Mouse (Mus musculus): ENCODE results near the gene Nudt2.

Nudt2 gene

GRCm38 (mm10) chr4:41497995-41498845, 33.3 kb downstream of the Nudt2 start:
- H3K36me3 ChIP-seq (ENCODE audit: insufficient read depth, low read length), result peaks cover 24% of the 10 kb centered on the region
- peaks cover 54% of the 10 kb centered on the region for H3K4me1 ChIP-seq (replicated peaks; ENCODE audit: low read depth, low read length)
- H3K27me3 ChIP-seq (ENCODE audit: insufficient read depth, low read length), result peaks cover 90% of the 10 kb centered on the region
- no peak for TF ChIP-seq CTCF (conservative IDR thresholded peaks at IDR 0.05; ENCODE audit: low read length)
- no peak for TF ChIP-seq POU5F1 (IDR thresholded peaks at IDR 0.05; ENCODE audit: borderline replicate concordance, low read length)
- no peak for TF ChIP-seq NANOG (IDR thresholded peaks at IDR 0.05; ENCODE audit: borderline replicate concordance, low read length)
- H3K4me3 ChIP-seq (replicated peaks; ENCODE audit: low read length), result peak overlapping the region; percentile 71
- H3K9me3 ChIP-seq (ENCODE audit: low read length), result no peaks in the 10 kb centered on the region

GRCm38 (mm10) chr4:41498921-41499391, 34.0 kb downstream of the Nudt2 start:
- TF ChIP-seq POU5F1 (IDR thresholded peaks at IDR 0.05; ENCODE audit: borderline replicate concordance, low read length), result no peak
- no peak for TF ChIP-seq CTCF (conservative IDR thresholded peaks at IDR 0.05; ENCODE audit: low read length)
- no peak for TF ChIP-seq NANOG (IDR thresholded peaks at IDR 0.05; ENCODE audit: borderline replicate concordance, low read length)
- peak overlapping the region; percentile 71 for H3K4me3 ChIP-seq (replicated peaks; ENCODE audit: low read length)
- H3K27me3 ChIP-seq (ENCODE audit: insufficient read depth, low read length), result peaks cover 83% of the 10 kb centered on the region
- H3K36me3 ChIP-seq (ENCODE audit: insufficient read depth, low read length), result peaks cover 24% of the 10 kb centered on the region
- no peaks in the 10 kb centered on the region for H3K9me3 ChIP-seq (ENCODE audit: low read length)
- H3K4me1 ChIP-seq (replicated peaks; ENCODE audit: low read depth, low read length), result peaks cover 54% of the 10 kb centered on the region

- Histone ChIP-seq H3K27me3 (ENCODE audit: insufficient read depth, low read length) (peaks cover 77% of the 10 kb centered on the region), H3K9me3 (ENCODE audit: low read length) (no peaks in the 10 kb centered on the region), H3K4me3 (replicated peaks; ENCODE audit: low read length) (peak overlapping the region; percentile 71; the same call in 1 of the 2 replicates), H3K4me1 (replicated peaks; ENCODE audit: low read depth, low read length) (peaks cover 60% of the 10 kb centered on the region), H3K36me3 (ENCODE audit: insufficient read depth, low read length) (peaks cover 24% of the 10 kb centered on the region)
- no peak for TF ChIP-seq NANOG (IDR thresholded peaks at IDR 0.05; ENCODE audit: borderline replicate concordance, low read length)
- no peak for TF ChIP-seq POU5F1 (IDR thresholded peaks at IDR 0.05; ENCODE audit: borderline replicate concordance, low read length)
- no peak for TF ChIP-seq CTCF (conservative IDR thresholded peaks at IDR 0.05; ENCODE audit: low read length)
Measured at GRCm38 (mm10) chr4:41499619-41500018, 34.7 kb downstream of the Nudt2 start.

- Histone ChIP-seq H3K4me3 (replicated peaks; ENCODE audit: low read length) (no peak overlapping the region), H3K27me3 (ENCODE audit: insufficient read depth, low read length) (peaks cover 66% of the 10 kb centered on the region), H3K4me1 (replicated peaks; ENCODE audit: low read depth, low read length) (peaks cover 71% of the 10 kb centered on the region), H3K36me3 (ENCODE audit: insufficient read depth, low read length) (peaks cover 15% of the 10 kb centered on the region), H3K9me3 (ENCODE audit: low read length) (no peaks in the 10 kb centered on the region)
- TF ChIP-seq NANOG (IDR thresholded peaks at IDR 0.05; ENCODE audit: borderline replicate concordance, low read length), result no peak
- TF ChIP-seq POU5F1 (IDR thresholded peaks at IDR 0.05; ENCODE audit: borderline replicate concordance, low read length), result no peak
- no peak for TF ChIP-seq CTCF (conservative IDR thresholded peaks at IDR 0.05; ENCODE audit: low read length)
Measured at GRCm38 (mm10) chr4:41500787-41501186, 35.8 kb downstream of the Nudt2 start.

GRCm38 (mm10) chr4:41502171-41502940, 37.4 kb downstream of the Nudt2 start:
- Histone ChIP-seq H3K27me3 (ENCODE audit: insufficient read depth, low read length) (peaks cover 54% of the 10 kb centered on the region), H3K36me3 (ENCODE audit: insufficient read depth, low read length) (no peaks in the 10 kb centered on the region; the same call in none of the 2 replicates), H3K9me3 (ENCODE audit: low read length) (no peaks in the 10 kb centered on the region), H3K4me1 (replicated peaks; ENCODE audit: low read depth, low read length) (peaks cover 81% of the 10 kb centered on the region), H3K4me3 (replicated peaks; ENCODE audit: low read length) (peak overlapping the region; percentile 84)
- TF ChIP-seq CTCF (conservative IDR thresholded peaks at IDR 0.05; ENCODE audit: low read length) (no peak), NANOG (IDR thresholded peaks at IDR 0.05; ENCODE audit: borderline replicate concordance, low read length) (no peak), POU5F1 (IDR thresholded peaks at IDR 0.05; ENCODE audit: borderline replicate concordance, low read length) (no peak)

- TF ChIP-seq POU5F1 (IDR thresholded peaks at IDR 0.05; ENCODE audit: borderline replicate concordance, low read length) (no peak), NANOG (IDR thresholded peaks at IDR 0.05; ENCODE audit: borderline replicate concordance, low read length) (no peak), CTCF (conservative IDR thresholded peaks at IDR 0.05; ENCODE audit: low read length) (no peak)
- Histone ChIP-seq H3K36me3 (ENCODE audit: insufficient read depth, low read length) (no peaks in the 10 kb centered on the region; the same call in none of the 2 replicates), H3K4me1 (replicated peaks; ENCODE audit: low read depth, low read length) (peaks cover 82% of the 10 kb centered on the region), H3K9me3 (ENCODE audit: low read length) (no peaks in the 10 kb centered on the region), H3K27me3 (ENCODE audit: insufficient read depth, low read length) (peaks cover 54% of the 10 kb centered on the region), H3K4me3 (replicated peaks; ENCODE audit: low read length) (peak within 1 kb of the TSS; percentile 84)
Measured at GRCm38 (mm10) chr4:41502986-41503412, 38.0 kb downstream of the Nudt2 start, which contains the start of gene AI464131. Gene AI464131 (minus strand): TSS chr4:41503076.

GRCm38 (mm10) chr4:41504325-41504724, 39.4 kb downstream of the Nudt2 start:
- Histone ChIP-seq H3K4me3 (replicated peaks; ENCODE audit: low read length) (no peak overlapping the region), H3K36me3 (ENCODE audit: insufficient read depth, low read length) (no peaks in the 10 kb centered on the region; the same call in 1 of the 2 replicates), H3K4me1 (replicated peaks; ENCODE audit: low read depth, low read length) (peaks cover 71% of the 10 kb centered on the region), H3K9me3 (ENCODE audit: low read length) (no peaks in the 10 kb centered on the region), H3K27me3 (ENCODE audit: insufficient read depth, low read length) (peaks cover 54% of the 10 kb centered on the region)
- TF ChIP-seq CTCF (conservative IDR thresholded peaks at IDR 0.05; ENCODE audit: low read length), result peak; percentile 37
- TF ChIP-seq POU5F1 (IDR thresholded peaks at IDR 0.05; ENCODE audit: borderline replicate concordance, low read length), result no peak

GRCm38 (mm10) chr4:41505131-41505551, 40.2 kb downstream of the Nudt2 start:
- H3K4me1 ChIP-seq (replicated peaks; ENCODE audit: low read depth, low read length), result peaks cover 62% of the 10 kb centered on the region
- H3K9me3 ChIP-seq (ENCODE audit: low read length), result no peaks in the 10 kb centered on the region
- no peak overlapping the region for H3K4me3 ChIP-seq (replicated peaks; ENCODE audit: low read length)
- peaks cover 54% of the 10 kb centered on the region for H3K27me3 ChIP-seq (ENCODE audit: insufficient read depth, low read length)
- H3K36me3 ChIP-seq (ENCODE audit: insufficient read depth, low read length), result no peaks in the 10 kb centered on the region; the same call in 1 of the 2 replicates
- TF ChIP-seq CTCF (conservative IDR thresholded peaks at IDR 0.05; ENCODE audit: low read length), result peak; percentile 77
- TF ChIP-seq POU5F1 (IDR thresholded peaks at IDR 0.05; ENCODE audit: borderline replicate concordance, low read length), result no peak
- TF ChIP-seq NANOG (IDR thresholded peaks at IDR 0.05; ENCODE audit: borderline replicate concordance, low read length), result no peak
